Mouse (Mus musculus) layer of hippocampus, postnatal 25 days (tissue): ENCODE data around the gene Zdbf2. TPM values are rescaled to one million over a fixed set of nuclear protein-coding genes. Genes with fewer than 3 reads are reported as not detected.
"Not testable (repeated sequence)": the region's sequence is repeated elsewhere in the genome, so short reads cannot be mapped to it uniquely, and the experiment has no call there.

Source experiments
- DNase-seq, 2 experiments: peaks; one replicate each; pipeline ENCODE4 v3.0.0; 2022; ENCODE audit warnings: mixed read lengths in 2 of 2, low spot score in 1 of 2; ENCODE audit errors: extremely low spot score in 1 of 2
- microRNA-seq, 2 experiments: library from miRNA; unstranded; fragments of <30 nt; microRNA quantifications; one replicate each; pipeline ENCODE4 v1.2.0; 2021
- total RNA-seq, 2 experiments: library from RNA; stranded (reverse); gene quantifications; 2 replicates each; pipeline ENCODE4 v1.2.3; 2021

The Zdbf2 gene
- total RNA-seq, 2 experiments from 2014 or later: 16.4 to 20.8 TPM

DNA sequence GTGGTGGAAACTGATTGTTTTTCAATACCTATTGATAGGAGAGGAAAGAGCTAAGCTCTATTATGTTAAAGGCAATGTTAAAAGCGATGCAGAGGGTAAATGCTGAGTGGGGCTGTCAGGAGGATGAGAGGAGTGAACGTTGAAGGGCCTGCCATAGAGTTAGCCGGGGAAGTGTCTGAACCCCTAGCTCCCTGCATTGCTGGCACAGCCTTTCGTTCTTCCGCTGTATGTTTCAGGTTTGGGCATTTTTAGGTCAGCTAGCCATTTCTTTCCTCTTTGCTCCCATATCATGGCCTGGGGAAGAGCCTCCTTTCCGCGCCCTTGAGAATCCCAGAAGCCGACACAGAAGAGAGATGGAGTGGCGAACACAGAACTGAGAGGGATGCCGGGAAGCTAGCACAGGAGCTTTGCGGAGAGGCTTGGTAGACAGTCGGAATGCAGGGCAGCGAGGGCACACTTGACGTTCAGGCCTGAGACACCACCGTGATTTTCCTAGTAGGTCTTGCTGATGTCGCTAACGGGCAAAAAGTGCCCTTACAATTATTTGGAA lies 11.9 kb upstream of the Zdbf2 start:
- DNase-seq: no peak

- DNase-seq: no peak
Measured at GRCm38 (mm10) chr1:63263671-63264070, 9.4 kb upstream of the Zdbf2 start.

DNA sequence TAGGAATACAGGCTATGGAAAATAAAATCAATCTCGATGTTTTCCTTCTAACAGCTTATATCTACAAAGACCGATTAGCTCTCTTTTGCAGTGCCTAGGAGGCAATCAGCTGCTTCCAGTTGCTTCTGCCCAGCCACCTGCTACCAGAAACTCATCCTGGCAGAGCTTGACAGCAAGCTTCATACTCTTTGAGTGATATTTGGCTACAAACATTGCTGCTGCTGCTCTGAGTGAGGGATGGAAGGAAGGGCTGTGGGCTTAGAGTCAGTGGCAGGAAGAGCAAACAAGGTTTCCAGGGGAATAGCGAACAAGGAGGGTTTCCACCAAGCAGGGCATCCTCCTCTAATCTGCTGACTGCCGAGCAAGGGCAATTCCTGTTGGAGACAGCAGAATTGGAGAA lies 7.6 kb upstream of the Zdbf2 start:
- DNase-seq: no peak

DNA sequence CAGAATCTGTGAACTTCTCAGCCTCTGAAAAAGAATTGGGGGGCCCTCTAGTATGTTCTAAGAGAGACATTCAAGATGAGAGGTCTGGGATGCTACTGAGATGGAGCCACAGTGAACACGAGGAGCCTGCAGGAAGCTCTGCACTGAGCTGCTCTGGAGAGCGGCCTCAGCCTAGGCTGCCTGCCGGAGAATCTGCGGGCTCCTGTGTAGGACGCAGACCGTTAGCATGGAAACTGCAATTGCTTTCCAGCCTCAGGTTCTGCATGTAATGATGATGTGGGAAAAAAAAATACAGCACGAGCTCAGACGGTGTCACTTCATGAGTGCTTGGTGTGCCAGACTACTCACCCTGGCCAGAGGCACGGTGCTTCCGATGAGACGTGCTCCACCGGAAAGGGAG lies 6.9 kb upstream of the Zdbf2 start:
- no peak for DNase-seq

- DNase-seq: no peak
Measured at GRCm38 (mm10) chr1:63266716-63267115, 6.3 kb upstream of the Zdbf2 start.

GRCm38 (mm10) chr1:63272125-63272675 lies 865 bp upstream of the Zdbf2 start:
- no peak for DNase-seq

GRCm38 (mm10) chr1:63273339-63273951 lies 380 bp downstream of the Zdbf2 start:
- DNase-seq: no peak

- DNase-seq: no peak
Measured at GRCm38 (mm10) chr1:63274046-63274730, 1.1 kb downstream of the Zdbf2 start.

GRCm38 (mm10) chr1:63278106-63278505 lies 5.0 kb downstream of the Zdbf2 start:
- DNase-seq: no peak

GRCm38 (mm10) chr1:63293965-63294364 lies 20.9 kb downstream of the Zdbf2 start:
- no peak for DNase-seq

DNA sequence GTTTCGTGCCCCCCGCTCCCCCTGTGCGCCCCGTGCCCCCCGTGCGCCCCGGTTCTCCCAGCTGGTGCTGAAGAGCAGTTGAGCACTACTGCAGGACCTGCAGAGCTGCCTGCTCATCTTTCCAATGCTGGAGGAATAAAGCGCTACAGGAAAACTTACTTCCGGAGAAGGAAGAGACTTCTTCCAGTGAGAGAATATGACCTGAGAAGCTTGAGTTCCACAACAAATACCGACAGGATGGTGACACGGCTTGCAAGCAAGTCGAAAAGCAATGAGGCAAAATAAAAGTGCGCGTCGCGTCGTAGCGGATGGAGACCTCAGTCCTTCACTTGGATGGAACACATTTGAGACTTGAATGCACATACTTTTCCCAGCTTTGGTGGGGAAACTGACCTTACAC lies 36.6 kb downstream of the Zdbf2 start:
- DNase-seq: no peak

- not testable (repeated sequence) for DNase-seq
Measured at GRCm38 (mm10) chr1:63323565-63324132, 50.6 kb downstream of the Zdbf2 start.

Small RNAs within 50 kb of the gene (microRNA-seq; reads per million reads assigned to microRNA genes)
- 0 to 0.40 reads per million in 2 experiments for gene Gm24513

Other genes with a start within 250 kb of the Zdbf2 start
- 10 to 100 TPM; 23.6 to 30.6 TPM for gene Ino80d, start 158.6 kb upstream of the Zdbf2 start, total RNA-seq
- gene Eef1b2, start 96.4 kb upstream of the Zdbf2 start, total RNA-seq: 100 to 1,000 TPM; 331 to 395 TPM
- 100 to 1,000 TPM; 155 to 160 TPM for gene Ndufs1, start 96.4 kb upstream of the Zdbf2 start, total RNA-seq
- under 1 TPM; 0.38 to 0.52 TPM for gene Gpr1, start 58.7 kb upstream of the Zdbf2 start, total RNA-seq
- 100 to 1,000 TPM; 123 to 151 TPM for gene Adam23, start 172.6 kb downstream of the Zdbf2 start, total RNA-seq